Mouse (Mus musculus): ENCODE measurements around the gene Syt5.
"Not testable (repeated sequence)": the region's sequence is repeated elsewhere in the genome, so short reads cannot be mapped to it uniquely, and the experiment has no call there.

Gene Syt5

GRCm38 (mm10) chr7:4547221-4547641, at the start of gene Syt5:
TSS of gene Syt5 (minus strand) at chr7:4547541.
- DNase-seq (ENCODE audit: low spot score in 2 of 2): peak; percentile 34 to 65

- not testable (repeated sequence) for DNase-seq (ENCODE audit: low spot score in 2 of 2)
These were observed 49.7 kb upstream of the Syt5 start for GRCm38 (mm10) chr7:4597046-4597445.

GRCm38 (mm10) chr7:4581481-4581880, 34.1 kb upstream of the Syt5 start:
- not testable (repeated sequence) for DNase-seq (ENCODE audit: low spot score in 2 of 2)

- DNase-seq (ENCODE audit: low spot score in 2 of 2): not testable (repeated sequence)
These were observed 25.0 kb upstream of the Syt5 start for GRCm38 (mm10) chr7:4572361-4572760.

- DNase-seq (ENCODE audit: low spot score in 2 of 2): no peak
These were observed 15.3 kb upstream of the Syt5 start for GRCm38 (mm10) chr7:4562660-4563059.

- DNase-seq (ENCODE audit: low spot score in 2 of 2): no peak
These were observed 9.8 kb upstream of the Syt5 start for GRCm38 (mm10) chr7:4557167-4557560.

GRCm38 (mm10) chr7:4556256-4557166, 9.2 kb upstream of the Syt5 start:
- DNase-seq (ENCODE audit: low spot score in 2 of 2): peak; percentile 47 to 73

- peak; percentile 82 to 92 for DNase-seq (ENCODE audit: low spot score in 2 of 2)
These were observed 680 bp downstream of the Syt5 start for GRCm38 (mm10) chr7:4546591-4547131.

GRCm38 (mm10) chr7:4546050-4546449, 1.3 kb downstream of the Syt5 start:
- DNase-seq (ENCODE audit: low spot score in 2 of 2): no peak

- no peak for DNase-seq (ENCODE audit: low spot score in 2 of 2)
These were observed 5.3 kb downstream of the Syt5 start for GRCm38 (mm10) chr7:4542013-4542412.

- DNase-seq (ENCODE audit: low spot score in 2 of 2): no peak
These were observed 6.0 kb downstream of the Syt5 start for GRCm38 (mm10) chr7:4541344-4541743.

- no peak for DNase-seq (ENCODE audit: low spot score in 2 of 2)
These were observed 8.3 kb downstream of the Syt5 start for GRCm38 (mm10) chr7:4539019-4539418.

GRCm38 (mm10) chr7:4537181-4537580, 10.2 kb downstream of the Syt5 start:
- no peak for DNase-seq (ENCODE audit: low spot score in 2 of 2)

GRCm38 (mm10) chr7:4536369-4536768, 11.0 kb downstream of the Syt5 start:
- DNase-seq (ENCODE audit: low spot score in 2 of 2): no peak

- peak in 1 of 2 experiments; percentile 39 for DNase-seq (ENCODE audit: low spot score in 2 of 2)
These were observed 15.2 kb downstream of the Syt5 start, which contains the start of gene Dnaaf3 for GRCm38 (mm10) chr7:4532005-4532729. TSS of gene Dnaaf3 (minus strand) at chr7:4532453.

GRCm38 (mm10) chr7:4530166-4530565, 17.2 kb downstream of the Syt5 start:
- not testable (repeated sequence) for DNase-seq (ENCODE audit: low spot score in 2 of 2)

GRCm38 (mm10) chr7:4527302-4527689, 20.0 kb downstream of the Syt5 start:
- DNase-seq (ENCODE audit: low spot score in 2 of 2): no peak

GRCm38 (mm10) chr7:4526341-4527301, 20.7 kb downstream of the Syt5 start:
- DNase-seq (ENCODE audit: low spot score in 2 of 2): peak; percentile 62 to 70

GRCm38 (mm10) chr7:4524212-4524922, 23.0 kb downstream of the Syt5 start, which contains the start of gene Tnni3:
TSS of gene Tnni3 (minus strand) at chr7:4524229.
- peak in 1 of 2 experiments; percentile 43 for DNase-seq (ENCODE audit: low spot score in 2 of 2)
